Mouse (Mus musculus): Measurements from ENCODE around the gene Gm20479. TPM values are rescaled to one million over a fixed set of nuclear protein-coding genes. Genes with fewer than 3 reads are reported as not detected.

Gm20479 gene
- polyA plus RNA-seq, 1 experiment from 2014 or later, result not detected

GRCm38 (mm10) chr7:27322291-27322690, 34.9 kb downstream of the Gm20479 start:
- no peak overlapping the region for H3K9ac ChIP-seq (replicated peaks)
- no peaks in the 10 kb centered on the region for H3K9me3 ChIP-seq
- no peak overlapping the region for H3K4me2 ChIP-seq (replicated peaks)
- no peaks in the 10 kb centered on the region for H3K36me3 ChIP-seq
- H3K4me1 ChIP-seq (replicated peaks), result peaks cover 12% of the 10 kb centered on the region
- no peak overlapping the region for H3K4me3 ChIP-seq (replicated peaks)
- no peak overlapping the region for H3K27ac ChIP-seq
- peaks cover 46% of the 10 kb centered on the region for H3K27me3 ChIP-seq
- no peak for ATAC-seq
- 19% methylated on average over 13 of the region's 13 CpGs for WGBS

GRCm38 (mm10) chr7:27319411-27319810, 37.8 kb downstream of the Gm20479 start:
- Histone ChIP-seq H3K4me3 (replicated peaks) (no peak overlapping the region), H3K4me2 (replicated peaks) (no peak overlapping the region), H3K27ac (no peak overlapping the region), H3K36me3 (no peaks in the 10 kb centered on the region), H3K9ac (replicated peaks) (no peak overlapping the region), H3K4me1 (replicated peaks) (peaks cover 6% of the 10 kb centered on the region; the same call in 1 of the 2 replicates), H3K27me3 (peaks cover 17% of the 10 kb centered on the region), H3K9me3 (0 out of 2 replicates have a peak, but pooled peaks cover 2% of the 10 kb centered on the region)
- WGBS, result 92% methylated on average over 22 of the region's 22 CpGs
- no peak for ATAC-seq

- Histone ChIP-seq H3K4me1 (replicated peaks) (peaks cover 6% of the 10 kb centered on the region; the same call in 1 of the 2 replicates), H3K27ac (no peak overlapping the region), H3K9ac (replicated peaks) (no peak overlapping the region), H3K9me3 (peaks cover 16% of the 10 kb centered on the region), H3K4me2 (replicated peaks) (no peak overlapping the region), H3K36me3 (peaks cover 9% of the 10 kb centered on the region; the same call in 1 of the 2 replicates), H3K4me3 (replicated peaks) (no peak overlapping the region), H3K27me3 (peaks cover 4% of the 10 kb centered on the region; the same call in 1 of the 2 replicates)
- WGBS, result 16% methylated on average over 7 of the region's 7 CpGs
- peak; percentile 62; the same call in 1 of the 2 replicates for ATAC-seq
Observed at GRCm38 (mm10) chr7:27315958-27316357, 41.3 kb downstream of the Gm20479 start.

- H3K4me1 ChIP-seq (replicated peaks), result peaks cover 13% of the 10 kb centered on the region
- WGBS, result 93% methylated on average over 3 of the region's 3 CpGs
- no peak overlapping the region for H3K4me2 ChIP-seq (replicated peaks)
- H3K9me3 ChIP-seq, result peaks cover 16% of the 10 kb centered on the region
- no peak overlapping the region for H3K27ac ChIP-seq
- H3K9ac ChIP-seq (replicated peaks), result no peak overlapping the region
- H3K4me3 ChIP-seq (replicated peaks), result no peak overlapping the region
- peaks cover 15% of the 10 kb centered on the region for H3K27me3 ChIP-seq
- H3K36me3 ChIP-seq, result peaks cover 9% of the 10 kb centered on the region; the same call in 1 of the 2 replicates
- no peak for ATAC-seq
Observed at GRCm38 (mm10) chr7:27314393-27314792, 42.8 kb downstream of the Gm20479 start.

GRCm38 (mm10) chr7:27311651-27312284, 45.5 kb downstream of the Gm20479 start:
- no peak overlapping the region for H3K4me2 ChIP-seq (replicated peaks)
- peaks cover 9% of the 10 kb centered on the region; the same call in 1 of the 2 replicates for H3K36me3 ChIP-seq
- peaks cover 16% of the 10 kb centered on the region for H3K4me1 ChIP-seq (replicated peaks)
- H3K27me3 ChIP-seq, result peaks cover 19% of the 10 kb centered on the region
- ATAC-seq, result no peak
- H3K9me3 ChIP-seq, result peaks cover 16% of the 10 kb centered on the region
- H3K9ac ChIP-seq (replicated peaks), result no peak overlapping the region
- WGBS, result 97% methylated on average over 12 of the region's 12 CpGs
- no peak overlapping the region for H3K27ac ChIP-seq
- no peak overlapping the region for H3K4me3 ChIP-seq (replicated peaks)

GRCm38 (mm10) chr7:27310996-27311535, 46.2 kb downstream of the Gm20479 start:
- Histone ChIP-seq H3K27ac (no peak overlapping the region), H3K9me3 (peaks cover 16% of the 10 kb centered on the region), H3K4me1 (replicated peaks) (peaks cover 14% of the 10 kb centered on the region), H3K4me2 (replicated peaks) (peak overlapping the region; percentile 59; the same call in 1 of the 2 replicates), H3K27me3 (peaks cover 19% of the 10 kb centered on the region), H3K36me3 (peaks cover 9% of the 10 kb centered on the region; the same call in 1 of the 2 replicates), H3K9ac (replicated peaks) (no peak overlapping the region), H3K4me3 (replicated peaks) (no peak overlapping the region)
- no peak for ATAC-seq
- 50% methylated on average over 8 of the region's 8 CpGs for WGBS

GRCm38 (mm10) chr7:27310306-27310705, 46.9 kb downstream of the Gm20479 start:
- peak overlapping the region; percentile 59 for H3K4me2 ChIP-seq (replicated peaks)
- 8% methylated on average over 17 of the region's 17 CpGs for WGBS
- H3K9me3 ChIP-seq, result peaks cover 16% of the 10 kb centered on the region
- H3K9ac ChIP-seq (replicated peaks), result peak overlapping the region; percentile 59
- H3K36me3 ChIP-seq, result peaks cover 9% of the 10 kb centered on the region; the same call in 1 of the 2 replicates
- no peak overlapping the region for H3K27ac ChIP-seq
- H3K27me3 ChIP-seq, result peaks cover 19% of the 10 kb centered on the region
- peaks cover 10% of the 10 kb centered on the region for H3K4me1 ChIP-seq (replicated peaks)
- H3K4me3 ChIP-seq (replicated peaks), result peak overlapping the region; percentile 34
- ATAC-seq, result peak; percentile 75

- no peak for ATAC-seq
Observed at GRCm38 (mm10) chr7:27309832-27310231, 47.4 kb downstream of the Gm20479 start.

GRCm38 (mm10) chr7:27308821-27309549, 48.2 kb downstream of the Gm20479 start:
- WGBS, result 12% methylated on average over 28 of the region's 28 CpGs
- Histone ChIP-seq H3K4me1 (replicated peaks) (peaks cover 10% of the 10 kb centered on the region), H3K4me3 (replicated peaks) (peak overlapping the region; percentile 25), H3K9me3 (peaks cover 10% of the 10 kb centered on the region), H3K27me3 (peaks cover 19% of the 10 kb centered on the region), H3K4me2 (replicated peaks) (peak overlapping the region; percentile 53), H3K9ac (replicated peaks) (no peak overlapping the region; the same call in 1 of the 2 replicates), H3K27ac (no peak overlapping the region), H3K36me3 (peaks cover 9% of the 10 kb centered on the region; the same call in 1 of the 2 replicates)
- 0 out of 2 replicates have a peak, but pooled peaks have one; percentile 24 for ATAC-seq

More at GRCm38 (mm10) chr7:27309832-27310231, 47.4 kb downstream of the Gm20479 start:
- WGBS, result 44% methylated on average over 3 of the region's 3 CpGs
- peaks cover 10% of the 10 kb centered on the region for H3K4me1 ChIP-seq (replicated peaks)
- H3K36me3 ChIP-seq, result peaks cover 9% of the 10 kb centered on the region; the same call in 1 of the 2 replicates
- H3K9ac ChIP-seq (replicated peaks), result no peak overlapping the region; the same call in 1 of the 2 replicates
- H3K27ac ChIP-seq, result no peak overlapping the region
- H3K9me3 ChIP-seq, result peaks cover 16% of the 10 kb centered on the region
- H3K4me3 ChIP-seq (replicated peaks), result no peak overlapping the region
- H3K27me3 ChIP-seq, result peaks cover 19% of the 10 kb centered on the region
- H3K4me2 ChIP-seq (replicated peaks), result peak overlapping the region; percentile 59

- Histone ChIP-seq H3K27me3 (peaks cover 21% of the 10 kb centered on the region), H3K9me3 (no peaks in the 10 kb centered on the region), H3K4me3 (replicated peaks) (no peak overlapping the region), H3K4me2 (replicated peaks) (no peak overlapping the region), H3K27ac (no peak overlapping the region), H3K4me1 (replicated peaks) (peaks cover 10% of the 10 kb centered on the region), H3K36me3 (no peaks in the 10 kb centered on the region), H3K9ac (replicated peaks) (no peak overlapping the region)
- no peak for ATAC-seq
- WGBS, result 52% methylated on average over 9 of the region's 9 CpGs
Observed at GRCm38 (mm10) chr7:27307551-27307950, 49.7 kb downstream of the Gm20479 start.

- Histone ChIP-seq H3K9me3 (no peaks in the 10 kb centered on the region), H3K27ac (no peak overlapping the region), H3K4me3 (replicated peaks) (no peak overlapping the region), H3K36me3 (no peaks in the 10 kb centered on the region), H3K9ac (replicated peaks) (no peak overlapping the region), H3K4me2 (replicated peaks) (no peak overlapping the region), H3K27me3 (peaks cover 21% of the 10 kb centered on the region), H3K4me1 (replicated peaks) (peaks cover 10% of the 10 kb centered on the region)
- no peak for ATAC-seq
- 76% methylated on average over 24 of the region's 24 CpGs for WGBS
Observed at GRCm38 (mm10) chr7:27306161-27307160, 50.8 kb downstream of the Gm20479 start.
